Mouse (Mus musculus) olfactory bulb, adult 2 months (tissue): ENCODE measurements around the gene Osbpl2.

ENCODE experiments used
- CTCF ChIP-seq: fragments of 200-500 bp; IDR thresholded peaks from 2 replicates; pipeline ENCODE4 v1.5.1; 2012; ENCODE audit warnings: low read depth, mild to moderate bottlenecking, low read length, moderate library complexity; ENCODE audit not compliant: insufficient read depth
- POLR2A ChIP-seq: fragments of 200-500 bp; IDR thresholded peaks from 2 replicates; pipeline ENCODE4 v1.6.1; 2012; ENCODE audit warnings: mild to moderate bottlenecking, low read depth, low read length, moderate library complexity; ENCODE audit not compliant: insufficient read depth

GRCm38 (mm10) chr2:180204501-180204900 is 85.4 kb downstream of the Osbpl2 start:
- no peak for TF ChIP-seq POLR2A
- no peak for TF ChIP-seq CTCF
